9 mouse cellular contexts compared by ENCODE assay signal in the genomic region with DNA sequence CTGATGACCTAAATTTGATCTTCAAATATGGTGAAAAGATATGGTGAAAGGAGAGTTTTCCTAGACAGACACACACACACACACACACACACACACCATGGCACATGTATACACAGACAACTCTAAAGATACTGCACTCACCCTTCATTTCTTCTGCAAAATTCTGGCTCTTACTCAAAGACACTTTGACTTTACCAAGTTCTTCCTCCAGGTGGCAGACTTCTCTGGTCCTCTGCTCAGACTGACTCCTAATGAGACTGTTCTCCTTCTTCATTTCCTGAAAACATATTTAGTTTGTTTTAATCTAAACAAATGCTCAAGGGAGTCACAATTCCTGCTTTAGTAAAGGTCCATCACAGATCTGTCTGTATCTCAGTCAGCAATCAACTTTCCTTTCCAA. TPM values are rescaled to one million over a fixed set of nuclear protein-coding genes. Genes with fewer than 3 reads are reported as not detected.
DNase-seq lines count a peak whose midpoint lies in the region; ATAC-seq and TF ChIP-seq lines count a peak whose summit lies in the region.
"Had no signal": no experiment of that assay in that cellular context is flagged by ENCODE, and none has a peak within 500 bp of the region (broad histone marks: within the 10 kb centered on the region; RNA-seq: fewer than 3 reads in every experiment).

No protein-coding gene starts in this region.

- no peak for DNase-seq in gastrocnemius, adult 2 months
- DNase-seq in gastrocnemius, adult 8-10 months (ENCODE audit: low spot score in 2 of 2), result no peak
- DNase-seq in ovary, postnatal 14 days (ENCODE audit: low spot score), result peak; percentile 14
- DNase-seq in ovary, adult 18-20 months (ENCODE audit: low spot score), result no peak
- peak; percentile 23 to 32 for DNase-seq in heart, postnatal 36 days
- DNase-seq in naive thymus-derived CD4-positive, alpha-beta T cell, adult 2 months (ENCODE audit: low read depth), result peak; percentile 65

- no peaks in the 10 kb centered on the region for H3K27me3 ChIP-seq in midbrain, embryonic 15.5 days (replicated peaks)
- H3K27me3 ChIP-seq: neural tube, embryonic 13.5 days had no signal

- TF ChIP-seq CTCF in gastrocnemius, adult 2 months (IDR thresholded peaks at IDR 0.05), result peak; percentile 71

- no peaks in the 10 kb centered on the region for H3K9me3 ChIP-seq in midbrain, embryonic 15.5 days
- H3K9me3 ChIP-seq: neural tube, embryonic 13.5 days had no signal

- no peak overlapping the region for H3K4me3 ChIP-seq in gastrocnemius, adult 2 months
- H3K4me3 ChIP-seq in midbrain, embryonic 15.5 days, result no peak overlapping the region
- H3K4me3 ChIP-seq: neural tube, embryonic 13.5 days had no signal

- no peak overlapping the region for H3K9ac ChIP-seq in midbrain, embryonic 15.5 days
- H3K9ac ChIP-seq: neural tube, embryonic 13.5 days had no signal

- peak; percentile 86 for ATAC-seq in activated CD4-positive, CD25-positive, alpha-beta regulatory T cell, adult 4 months
- ATAC-seq in midbrain, embryonic 15.5 days (replicated peaks), result no peak

- intact Hi-C loops in gastrocnemius, adult 2 months (cut with DNase I), result no loop called here
- intact Hi-C loops in heart, postnatal 36 days (cut with DNase I), result no loop called here

- H3K27ac ChIP-seq in gastrocnemius, adult 2 months, result no peak overlapping the region
- H3K27ac ChIP-seq in midbrain, embryonic 15.5 days, result no peak overlapping the region
- H3K27ac ChIP-seq: neural tube, embryonic 13.5 days had no signal

- H3K36me3 ChIP-seq in midbrain, embryonic 15.5 days (replicated peaks), result no peaks in the 10 kb centered on the region

- H3K4me1 ChIP-seq in midbrain, embryonic 15.5 days, result no peaks in the 10 kb centered on the region
- H3K4me1 ChIP-seq: neural tube, embryonic 13.5 days had no signal

- no peak overlapping the region for H3K4me2 ChIP-seq in midbrain, embryonic 15.5 days
- H3K4me2 ChIP-seq: neural tube, embryonic 13.5 days had no signal

RNA-seq across cellular contexts. Expression of a gene that starts 26.0 kb away (rescaled TPM):
- total RNA-seq in gastrocnemius, adult 2 months (2021), result under 1 TPM; 0.03 to 0.05 TPM
- under 1 TPM in 3 of 4 experiments, not detected in 1; 0.02 to 0.36 (median 0.11) TPM for total RNA-seq in gastrocnemius, adult 8-10 months (2022)
- polyA plus RNA-seq in activated CD4-positive, CD25-positive, alpha-beta regulatory T cell, adult 4 months (2017; shearing (Covaris generic)), result 10 to 100 TPM; 13.6 to 14.4 TPM
- total RNA-seq in heart, postnatal 36 days (2021), result 1 to 10 TPM; 2.8 to 5.0 TPM
- 12.0 and 18.7 TPM in 2 replicates for polyA plus RNA-seq in midbrain, embryonic 15.5 days (2015; fragmentation: Nextera tagmentation; extraction: Ambion mirVana)

Comparison
In these comparisons a context has a peak if more than half of its experiments do, and no peak if none do; other contexts are left out.
1. DNase-seq: peak in ovary, postnatal 14 days (single experiment), heart, postnatal 36 days (2 of 2) and naive thymus-derived CD4-positive, alpha-beta T cell, adult 2 months (single experiment); none in gastrocnemius, adult 2 months (single experiment), gastrocnemius, adult 8-10 months (0 of 2) and ovary, adult 18-20 months (single experiment).